Mouse (Mus musculus) CH12.LX (cell line): ENCODE data around the gene Phf23. TPM values are rescaled to one million over a fixed set of nuclear protein-coding genes. Genes with fewer than 3 reads are reported as not detected.

Experiments
- DNase-seq: peaks from one replicate; pipeline ENCODE4 v3.0.0-alpha.2; 2013; ENCODE audit errors: extremely low read depth
- H3K27ac ChIP-seq: 2 replicates; pipeline ENCODE4 v1.5.1; 2012; ENCODE audit warnings: low read depth, mild to moderate bottlenecking, control low read depth, moderate library complexity; ENCODE audit not compliant: insufficient read depth
- H3K27me3 ChIP-seq: replicated peaks from 2 replicates; pipeline ENCODE3; 2012; ENCODE audit warnings: inconsistent platforms
- H3K36me3 ChIP-seq, 2 experiments: replicated peaks in 1 of 2; 2 replicates each; pipeline versions ENCODE3 to v1.6.1; 2012; ENCODE audit warnings: inconsistent platforms in 1 of 2, low read length in 1 of 2, mild to moderate bottlenecking in 1 of 2, mixed read lengths in 1 of 2, moderate library complexity in 1 of 2; ENCODE audit not compliant: control insufficient read depth in 1 of 2, insufficient read depth in 1 of 2
- H3K4me1 ChIP-seq, 2 experiments: 2 replicates each; pipeline ENCODE4 v1.6.1; 2012; ENCODE audit warnings: inconsistent platforms in 1 of 2, moderate library complexity in 1 of 2; ENCODE audit not compliant: insufficient read depth in 2 of 2, control insufficient read depth in 1 of 2
- H3K4me2 ChIP-seq: 2 replicates; pipeline ENCODE4 v1.6.1; 2012; ENCODE audit warnings: low read depth, mild to moderate bottlenecking, control low read depth; ENCODE audit not compliant: poor library complexity, insufficient read depth, severe bottlenecking
- H3K4me3 ChIP-seq, 3 experiments: fragments of 150-350 bp in 1 of 3; sonication (generic) in 1 of 3; replicated peaks in 1 of 3; 2 replicates each; pipeline versions ENCODE3 to v1.5.1; 2011 to 2012; ENCODE audit warnings: low read depth in 2 of 3, low read length in 2 of 3, mild to moderate bottlenecking in 2 of 3, moderate library complexity in 2 of 3, control low read depth in 1 of 3, improper control_type of control experiment in 1 of 3, inconsistent platforms in 1 of 3, mixed read lengths in 1 of 3; ENCODE audit not compliant: poor library complexity in 1 of 3
- H3K79me2 ChIP-seq: replicated peaks from 2 replicates; pipeline ENCODE4 v1.6.1; 2012; ENCODE audit warnings: mild to moderate bottlenecking, moderate library complexity; ENCODE audit not compliant: control insufficient read depth, poor library complexity, insufficient read depth, severe bottlenecking; ENCODE audit errors: extremely low read depth
- H3K9ac ChIP-seq: 2 replicates; pipeline ENCODE4 v1.6.1; 2012; ENCODE audit warnings: low read depth, mild to moderate bottlenecking, control low read depth, moderate library complexity; ENCODE audit not compliant: insufficient read depth
- H3K9me3 ChIP-seq: replicated peaks from 2 replicates; pipeline ENCODE3; 2012; ENCODE audit warnings: low read length, inconsistent platforms, mixed read lengths
- BHLHE40 ChIP-seq: IDR thresholded peaks from 2 replicates; pipeline ENCODE4 v1.6.1; 2011; ENCODE audit warnings: mild to moderate bottlenecking, low read depth, low read length, improper control_type of control experiment
- CHD1 ChIP-seq: IDR thresholded peaks from 2 replicates; pipeline ENCODE4 v1.6.1; 2012; ENCODE audit warnings: low read depth, low read length, improper control_type of control experiment, inconsistent platforms
- CHD2 ChIP-seq: IDR thresholded peaks from 2 replicates; pipeline ENCODE4 v1.6.1; 2011; ENCODE audit warnings: low read length, improper control_type of control experiment
- CTCF ChIP-seq, 2 experiments: IDR thresholded peaks in 1 of 2; conservative IDR thresholded peaks in 1 of 2; 2 replicates each; pipeline ENCODE4 v1.5.1; 2011 to 2012; ENCODE audit warnings: low read depth in 2 of 2, low read length in 2 of 2, improper control_type of control experiment in 1 of 2, inconsistent platforms in 1 of 2, mild to moderate bottlenecking in 1 of 2, moderate library complexity in 1 of 2
- E2F4 ChIP-seq: IDR thresholded peaks from 2 replicates; pipeline ENCODE4 v1.6.1; 2011; ENCODE audit warnings: low read depth, low read length, improper control_type of control experiment; ENCODE audit not compliant: insufficient replicate concordance
- ELF1 ChIP-seq: IDR thresholded peaks from 2 replicates; pipeline ENCODE4 v1.6.1; 2014; ENCODE audit warnings: low read depth, mild to moderate bottlenecking, inconsistent platforms, low read length, improper control_type of control experiment
- EP300 ChIP-seq: IDR thresholded peaks from 2 replicates; pipeline ENCODE4 v1.6.1; 2011; ENCODE audit warnings: low read length, improper control_type of control experiment
- ETS1 ChIP-seq: conservative IDR thresholded peaks from 2 replicates; pipeline ENCODE4 v1.6.1; 2012; ENCODE audit warnings: low read depth, mild to moderate bottlenecking, inconsistent platforms, low read length, improper control_type of control experiment, moderate library complexity
- GABPA ChIP-seq: IDR thresholded peaks from 2 replicates; pipeline ENCODE4 v1.6.1; 2012; ENCODE audit warnings: low read depth, low read length, improper control_type of control experiment, inconsistent platforms; ENCODE audit not compliant: insufficient replicate concordance
- HCFC1 ChIP-seq: IDR thresholded peaks from 2 replicates; pipeline ENCODE4 v1.6.1; 2012; ENCODE audit warnings: low read depth, mild to moderate bottlenecking, inconsistent platforms, low read length, improper control_type of control experiment
- IRF4 ChIP-seq: IDR thresholded peaks from 2 replicates; pipeline ENCODE4 v1.6.1; 2014; ENCODE audit warnings: low read depth, mild to moderate bottlenecking, inconsistent platforms, low read length, improper control_type of control experiment
- JUN ChIP-seq: IDR thresholded peaks from 2 replicates; pipeline ENCODE4 v1.6.1; 2011; ENCODE audit warnings: low read depth, mild to moderate bottlenecking, low read length, improper control_type of control experiment, moderate library complexity; ENCODE audit not compliant: insufficient read depth
- JUND ChIP-seq: conservative IDR thresholded peaks from 2 replicates; pipeline ENCODE4 v1.6.1; 2011; ENCODE audit warnings: low read depth, low read length, improper control_type of control experiment
- KAT2A ChIP-seq: IDR thresholded peaks from 2 replicates; pipeline ENCODE4 v1.6.1; 2012; ENCODE audit warnings: low read length, improper control_type of control experiment, inconsistent platforms; ENCODE audit not compliant: insufficient replicate concordance
- MAFK ChIP-seq: IDR thresholded peaks from 2 replicates; pipeline ENCODE4 v1.6.1; 2011; ENCODE audit warnings: low read length, improper control_type of control experiment; ENCODE audit not compliant: insufficient replicate concordance
- MAX ChIP-seq: IDR thresholded peaks from 2 replicates; pipeline ENCODE4 v1.6.1; 2011; ENCODE audit warnings: low read length, improper control_type of control experiment
- MAZ ChIP-seq: IDR thresholded peaks from 2 replicates; pipeline ENCODE4 v1.6.1; 2012; ENCODE audit warnings: low read depth, mild to moderate bottlenecking, inconsistent platforms, low read length, improper control_type of control experiment, moderate library complexity
- MEF2A ChIP-seq: IDR thresholded peaks from 2 replicates; pipeline ENCODE4 v1.6.1; 2014; ENCODE audit warnings: low read depth, mild to moderate bottlenecking, inconsistent platforms, low read length, improper control_type of control experiment, borderline replicate concordance
- MXI1 ChIP-seq: IDR thresholded peaks from 2 replicates; pipeline ENCODE4 v1.6.1; 2011; ENCODE audit warnings: mild to moderate bottlenecking, low read depth, low read length, improper control_type of control experiment
- MYC ChIP-seq: IDR thresholded peaks from 2 replicates; pipeline ENCODE4 v1.6.1; 2011; ENCODE audit warnings: low read depth, mild to moderate bottlenecking, improper control_type of control experiment, low read length
- NELFE ChIP-seq: IDR thresholded peaks from 2 replicates; pipeline ENCODE4 v1.6.1; 2011; ENCODE audit warnings: low read depth, low read length, improper control_type of control experiment
- NRF1 ChIP-seq: IDR thresholded peaks from 2 replicates; pipeline ENCODE4 v1.6.1; 2014; ENCODE audit warnings: low read depth, mild to moderate bottlenecking, inconsistent platforms, low read length, improper control_type of control experiment, moderate library complexity
- PAX5 ChIP-seq: IDR thresholded peaks from 2 replicates; pipeline ENCODE4 v1.6.1; 2012; ENCODE audit warnings: low read length, inconsistent platforms, mixed read lengths
- POLR2A ChIP-seq: IDR thresholded peaks from 2 replicates; pipeline ENCODE4 v1.6.1; 2011; ENCODE audit warnings: low read depth, mild to moderate bottlenecking, improper control_type of control experiment, low read length
- POLR2AphosphoS2 ChIP-seq: IDR thresholded peaks from 2 replicates; pipeline ENCODE4 v1.6.1; 2011; ENCODE audit warnings: low read depth, low read length, improper control_type of control experiment
- RAD21 ChIP-seq: IDR thresholded peaks from 2 replicates; pipeline ENCODE4 v1.6.1; 2011; ENCODE audit warnings: low read depth, mild to moderate bottlenecking, low read length, improper control_type of control experiment, moderate library complexity
- RCOR1 ChIP-seq: conservative IDR thresholded peaks from 2 replicates; pipeline ENCODE4 v1.6.1; 2012; ENCODE audit warnings: low read depth, mild to moderate bottlenecking, inconsistent platforms, low read length, improper control_type of control experiment
- SIN3A ChIP-seq: IDR thresholded peaks from 2 replicates; pipeline ENCODE4 v1.6.1; 2012; ENCODE audit warnings: low read length, improper control_type of control experiment, inconsistent platforms
- SMC3 ChIP-seq: IDR thresholded peaks from 2 replicates; pipeline ENCODE4 v1.6.1; 2011; ENCODE audit warnings: low read depth, low read length, improper control_type of control experiment
- TBP ChIP-seq: conservative IDR thresholded peaks from 2 replicates; pipeline ENCODE4 v1.6.1; 2011; ENCODE audit warnings: low read depth, low read length, improper control_type of control experiment
- TCF12 ChIP-seq: IDR thresholded peaks from 2 replicates; pipeline ENCODE4 v1.6.1; 2014; ENCODE audit warnings: low read depth, mild to moderate bottlenecking, inconsistent platforms, low read length, improper control_type of control experiment
- UBTF ChIP-seq: IDR thresholded peaks from 2 replicates; pipeline ENCODE4 v1.6.1; 2012; ENCODE audit warnings: low read depth, mild to moderate bottlenecking, inconsistent platforms, low read length, improper control_type of control experiment, moderate library complexity
- USF1 ChIP-seq: IDR thresholded peaks from 2 replicates; pipeline ENCODE4 v1.6.1; 2014; ENCODE audit warnings: low read depth, mild to moderate bottlenecking, inconsistent platforms, low read length, improper control_type of control experiment
- USF2 ChIP-seq: conservative IDR thresholded peaks from 2 replicates; pipeline ENCODE4 v1.6.1; 2011; ENCODE audit warnings: low read depth, low read length, improper control_type of control experiment
- ZC3H11A ChIP-seq: IDR thresholded peaks from 2 replicates; pipeline ENCODE4 v1.6.1; 2012; ENCODE audit warnings: low read depth, mild to moderate bottlenecking, inconsistent platforms, low read length, improper control_type of control experiment
- ZKSCAN1 ChIP-seq: IDR thresholded peaks from 2 replicates; pipeline ENCODE4 v1.6.1; 2012; ENCODE audit warnings: low read depth, inconsistent platforms, low read length, improper control_type of control experiment, borderline replicate concordance
- ZMIZ1 ChIP-seq: IDR thresholded peaks from 2 replicates; pipeline ENCODE4 v1.6.1; 2012; ENCODE audit warnings: low read depth, mild to moderate bottlenecking, inconsistent platforms, low read length, improper control_type of control experiment
- ZNF384 ChIP-seq: IDR thresholded peaks from 2 replicates; pipeline ENCODE4 v1.6.1; 2012; ENCODE audit warnings: low read depth, low read length, improper control_type of control experiment, inconsistent platforms
- dilution Hi-C: fragments of 300-500 bp; cut with MboI; formaldehyde crosslinking; loops from 2 replicates; pipeline ENCODE4 v1.14.3; 2020; ENCODE audit warnings: low sequenced_read_pairs; ENCODE audit not compliant: extremely low pct_unique_long_range_greater_than_20kb, extremely low pct_ligation_motif_present
- in situ Hi-C: fragments of 300-500 bp; cut with MboI; formaldehyde crosslinking; loops from 3 replicates; pipeline ENCODE4 v1.14.3; 2019; ENCODE audit warnings: low sequenced_read_pairs, low pct_ligation_motif_present, low pct_unique_long_range_greater_than_20kb, mixed read lengths
- polyA plus RNA-seq: library from polyadenylated mRNA; unstranded; fragments of >175 nt; gene quantifications from 2 replicates; pipeline ENCODE4 v1.2.1, GENCODE M21; 2012; ENCODE audit warnings: low read depth; ENCODE audit not compliant: insufficient read length
- total RNA-seq, 2 experiments: library from RNA; depleted of rRNA; stranded (reverse); fragments of 300-350 nt in 1 of 2; fragments of >200 nt in 1 of 2; gene quantifications; 2 replicates each; pipeline ENCODE4 v1.2.3; 2012 to 2014

Phf23 gene
- total and polyA plus RNA-seq, 3 experiments = 67.2 to 93.2 (median 69.0) TPM

- H3K9ac ChIP-seq = peak within 1 kb of the TSS; percentile 57
- dilution Hi-C loops = no loop called here
- TF ChIP-seq IRF4 (0 out of 2 replicates have a peak, but pooled peaks have one; percentile 44), E2F4 (no peak), CTCF (conservative IDR thresholded peaks at IDR 0.05 in 1 of 2, IDR thresholded peaks at IDR 0.05 in 1 of 2; ENCODE audit: low read depth in 2 of 2, low read length in 2 of 2) (no peak), ZNF384 (no peak), RCOR1 (peak; percentile 86; the same call in 1 of the 2 replicates), JUND (no peak), PAX5 (no peak), GABPA (no peak), CHD2 (peak; percentile 44; the same call in 1 of the 2 replicates), MAFK (no peak), CHD1 (no peak), RAD21 (no peak), EP300 (no peak), MAZ (peak; percentile 90), KAT2A (no peak), ETS1 (peak; percentile 85), HCFC1 (peak; percentile 77), MXI1 (peak; percentile 89), NELFE (peak; percentile 68; the same call in 1 of the 2 replicates), TBP (0 out of 2 replicates have a peak, but pooled peaks have one; percentile 24), USF2 (peak; percentile 100), ZC3H11A (no peak), ELF1 (peak; percentile 72), USF1 (peak; percentile 99), POLR2A (peak; percentile 82), BHLHE40 (peak; percentile 100), ZKSCAN1 (no peak), MAX (peak; percentile 100), TCF12 (peak; percentile 81; the same call in 1 of the 2 replicates), SMC3 (no peak), UBTF (no peak), POLR2AphosphoS2 (peak; percentile 97), SIN3A (peak; percentile 89), ZMIZ1 (peak; percentile 71), MYC (peak; percentile 70; the same call in 1 of the 2 replicates), MEF2A (peak; percentile 61), JUN (no peak), NRF1 (peak; percentile 84)
- H3K27me3 ChIP-seq = no peaks in the 10 kb centered on the region
- H3K79me2 ChIP-seq = peaks cover 52% of the 10 kb centered on the region
- in situ Hi-C loops = loop anchor here (25.0 kb wide), 1 partner anchor 913 kb away; the partner anchor contains the start of genes Per1 and Vamp2
- peak within 1 kb of the TSS; percentile 72 for H3K4me2 ChIP-seq
- peak within 1 kb of the TSS; percentile 84 for H3K27ac ChIP-seq
- H3K36me3 ChIP-seq = peaks cover 33 to 64% of the 10 kb centered on the region in 2 experiments
- H3K4me1 ChIP-seq = peaks cover 12 to 62% of the 10 kb centered on the region in 2 experiments
- DNase-seq = peak; percentile 98
- no peaks in the 10 kb centered on the region for H3K9me3 ChIP-seq
- peak within 1 kb of the TSS; percentile 62 to 96 (median 86) for H3K4me3 ChIP-seq
Measured at GRCm38 (mm10) chr11:70000396-70000898, 4.9 kb downstream of the Phf23 start, which contains the start of gene Dvl2. TSS of gene Dvl2 (plus strand) at chr11:70000595.
